Mouse (Mus musculus): ENCODE data around the gene Fam155a. TPM values are rescaled to one million over a fixed set of nuclear protein-coding genes. Genes with fewer than 3 reads are reported as not detected.

Fam155a gene
- total and polyA plus RNA-seq, 3 experiments, result not detected

- DNase-seq (ENCODE audit: extremely low read depth), result no peak
- H3K9me3 ChIP-seq (replicated peaks; ENCODE audit: low read length), result peaks cover 77% of the 10 kb centered on the region
- in situ Hi-C loops (cut with MboI; ENCODE audit: low pct_ligation_motif_present, low pct_unique_long_range_greater_than_20kb, low sequenced_read_pairs) (no loop called here), dilution Hi-C loops (cut with MboI; ENCODE audit: extremely low pct_ligation_motif_present, extremely low pct_unique_long_range_greater_than_20kb, low sequenced_read_pairs) (no loop called here)
- no peaks in the 10 kb centered on the region for H3K36me3 ChIP-seq (replicated peaks in 1 of 2; ENCODE audit: control insufficient read depth in 1 of 2, insufficient read depth in 1 of 2, low read length in 1 of 2)
- no peak overlapping the region for H3K27ac ChIP-seq (ENCODE audit: insufficient read depth, low read depth)
- no peak overlapping the region for H3K4me3 ChIP-seq (replicated peaks in 1 of 3; ENCODE audit: low read depth in 2 of 3, low read length in 2 of 3, poor library complexity in 1 of 3)
- no peak overlapping the region for H3K9ac ChIP-seq (ENCODE audit: insufficient read depth, low read depth)
- H3K4me2 ChIP-seq (ENCODE audit: insufficient read depth, low read depth, poor library complexity, severe bottlenecking), result no peak overlapping the region
- H3K4me1 ChIP-seq (ENCODE audit: control insufficient read depth in 1 of 2, insufficient read depth in 2 of 2), result no peaks in the 10 kb centered on the region
- H3K79me2 ChIP-seq (replicated peaks; ENCODE audit: control insufficient read depth, extremely low read depth, insufficient read depth, poor library complexity, severe bottlenecking), result no peaks in the 10 kb centered on the region
- TF ChIP-seq MAZ (IDR thresholded peaks at IDR 0.05; ENCODE audit: low read depth, low read length) (no peak), CHD1 (IDR thresholded peaks at IDR 0.05; ENCODE audit: low read depth, low read length) (no peak), TCF12 (IDR thresholded peaks at IDR 0.05; ENCODE audit: low read depth, low read length) (no peak), USF1 (IDR thresholded peaks at IDR 0.05; ENCODE audit: low read depth, low read length) (no peak)
- no peaks in the 10 kb centered on the region for H3K27me3 ChIP-seq (replicated peaks)
Observed at GRCm38 (mm10) chr8:9182461-9182860, 588.5 kb downstream of the Fam155a start.

- H3K79me2 ChIP-seq (replicated peaks; ENCODE audit: control insufficient read depth, extremely low read depth, insufficient read depth, poor library complexity, severe bottlenecking), result no peaks in the 10 kb centered on the region
- H3K9ac ChIP-seq (ENCODE audit: insufficient read depth, low read depth), result no peak overlapping the region
- H3K9me3 ChIP-seq (replicated peaks; ENCODE audit: low read length), result peaks cover 77% of the 10 kb centered on the region
- H3K4me2 ChIP-seq (ENCODE audit: insufficient read depth, low read depth, poor library complexity, severe bottlenecking), result no peak overlapping the region
- dilution Hi-C loops (cut with MboI; ENCODE audit: extremely low pct_ligation_motif_present, extremely low pct_unique_long_range_greater_than_20kb, low sequenced_read_pairs), result no loop called here
- H3K27ac ChIP-seq (ENCODE audit: insufficient read depth, low read depth), result no peak overlapping the region
- H3K4me3 ChIP-seq (replicated peaks in 1 of 3; ENCODE audit: low read depth in 2 of 3, low read length in 2 of 3, poor library complexity in 1 of 3), result no peak overlapping the region
- H3K36me3 ChIP-seq (replicated peaks in 1 of 2; ENCODE audit: control insufficient read depth in 1 of 2, insufficient read depth in 1 of 2, low read length in 1 of 2), result no peaks in the 10 kb centered on the region
- no peak for TF ChIP-seq TBP (conservative IDR thresholded peaks at IDR 0.05; ENCODE audit: low read depth, low read length)
- no peak for TF ChIP-seq BHLHE40 (IDR thresholded peaks at IDR 0.05; ENCODE audit: low read depth, low read length)
- no peak for TF ChIP-seq ZNF384 (IDR thresholded peaks at IDR 0.05; ENCODE audit: low read depth, low read length)
- no peak for TF ChIP-seq PAX5 (IDR thresholded peaks at IDR 0.05; ENCODE audit: low read length)
- TF ChIP-seq MAZ (IDR thresholded peaks at IDR 0.05; ENCODE audit: low read depth, low read length), result no peak
- no peak for TF ChIP-seq MYC (IDR thresholded peaks at IDR 0.05; ENCODE audit: low read depth, low read length)
- TF ChIP-seq KAT2A (IDR thresholded peaks at IDR 0.05; ENCODE audit: insufficient replicate concordance, low read length), result no peak
- TF ChIP-seq IRF4 (IDR thresholded peaks at IDR 0.05; ENCODE audit: low read depth, low read length), result no peak
- TF ChIP-seq RCOR1 (conservative IDR thresholded peaks at IDR 0.05; ENCODE audit: low read depth, low read length), result no peak
- no peak for TF ChIP-seq EP300 (IDR thresholded peaks at IDR 0.05; ENCODE audit: low read length)
- TF ChIP-seq ZKSCAN1 (IDR thresholded peaks at IDR 0.05; ENCODE audit: borderline replicate concordance, low read depth, low read length), result no peak
- no peak for TF ChIP-seq POLR2A (IDR thresholded peaks at IDR 0.05; ENCODE audit: low read depth, low read length)
- no peak for TF ChIP-seq POLR2AphosphoS2 (IDR thresholded peaks at IDR 0.05; ENCODE audit: low read depth, low read length)
- no peak for TF ChIP-seq CTCF (conservative IDR thresholded peaks at IDR 0.05 in 1 of 2, IDR thresholded peaks at IDR 0.05 in 1 of 2; ENCODE audit: low read depth in 2 of 2, low read length in 2 of 2)
- TF ChIP-seq JUN (IDR thresholded peaks at IDR 0.05; ENCODE audit: insufficient read depth, low read depth, low read length), result no peak
- TF ChIP-seq CHD2 (IDR thresholded peaks at IDR 0.05; ENCODE audit: low read length), result no peak
- no peak for TF ChIP-seq SMC3 (IDR thresholded peaks at IDR 0.05; ENCODE audit: low read depth, low read length)
- no peaks in the 10 kb centered on the region for H3K4me1 ChIP-seq (ENCODE audit: control insufficient read depth in 1 of 2, insufficient read depth in 2 of 2)
- H3K27me3 ChIP-seq (replicated peaks), result no peaks in the 10 kb centered on the region
- DNase-seq (ENCODE audit: extremely low read depth), result no peak
- in situ Hi-C loops (cut with MboI; ENCODE audit: low pct_ligation_motif_present, low pct_unique_long_range_greater_than_20kb, low sequenced_read_pairs), result no loop called here
Observed at GRCm38 (mm10) chr8:9180686-9181315, 590.2 kb downstream of the Fam155a start.
